Mouse (Mus musculus) layer of hippocampus, adult 8-10 months (tissue): Measurements from ENCODE around the gene Zdhhc25. TPM values are rescaled to one million over a fixed set of nuclear protein-coding genes. Genes with fewer than 3 reads are reported as not detected.

Source experiments
- DNase-seq, 2 experiments: peaks; one replicate each; pipeline ENCODE4 v3.0.0; 2022; ENCODE audit warnings: low spot score in 2 of 2
- total RNA-seq, 4 experiments: library from RNA; stranded (reverse); gene quantifications; 2 replicates each; pipeline ENCODE4 v1.2.4; 2022

Zdhhc25 gene
- total RNA-seq, result not detected

- DNase-seq, result no peak
Observed at GRCm38 (mm10) chr15:88600002-88600401, at the start of gene Zdhhc25. Gene Zdhhc25 (plus strand): TSS chr15:88600302.

GRCm38 (mm10) chr15:88552852-88553251, 47.2 kb upstream of the Zdhhc25 start:
- no peak for DNase-seq

- DNase-seq, result peak in 1 of 2 experiments; percentile 40
Observed at GRCm38 (mm10) chr15:88555476-88555875, 44.6 kb upstream of the Zdhhc25 start.

- no peak for DNase-seq
Observed at GRCm38 (mm10) chr15:88560637-88561036, 39.5 kb upstream of the Zdhhc25 start.

- DNase-seq, result no peak
Observed at GRCm38 (mm10) chr15:88561058-88561730, 38.9 kb upstream of the Zdhhc25 start.

GRCm38 (mm10) chr15:88565307-88565706, 34.8 kb upstream of the Zdhhc25 start:
- DNase-seq, result no peak

GRCm38 (mm10) chr15:88565806-88566205, 34.3 kb upstream of the Zdhhc25 start:
- no peak for DNase-seq

- DNase-seq, result peak in 1 of 2 experiments; percentile 17
Observed at GRCm38 (mm10) chr15:88570697-88571096, 29.4 kb upstream of the Zdhhc25 start.

GRCm38 (mm10) chr15:88579461-88579860, 20.6 kb upstream of the Zdhhc25 start:
- DNase-seq, result no peak

- no peak for DNase-seq
Observed at GRCm38 (mm10) chr15:88602496-88602895, 2.4 kb downstream of the Zdhhc25 start.

GRCm38 (mm10) chr15:88603091-88603732, 3.1 kb downstream of the Zdhhc25 start:
- DNase-seq, result no peak

GRCm38 (mm10) chr15:88603733-88604119, 3.6 kb downstream of the Zdhhc25 start:
- no peak for DNase-seq

- no peak for DNase-seq
Observed at GRCm38 (mm10) chr15:88604669-88605414, 4.7 kb downstream of the Zdhhc25 start.

GRCm38 (mm10) chr15:88605415-88605785, 5.3 kb downstream of the Zdhhc25 start:
- no peak for DNase-seq

GRCm38 (mm10) chr15:88617125-88617524, 17.0 kb downstream of the Zdhhc25 start:
- DNase-seq, result no peak

GRCm38 (mm10) chr15:88618008-88618773, 18.1 kb downstream of the Zdhhc25 start:
- DNase-seq, result peak; percentile 9 to 24

- DNase-seq, result no peak
Observed at GRCm38 (mm10) chr15:88620017-88620416, 19.9 kb downstream of the Zdhhc25 start.

- no peak for DNase-seq
Observed at GRCm38 (mm10) chr15:88623891-88624290, 23.8 kb downstream of the Zdhhc25 start.

GRCm38 (mm10) chr15:88624874-88625277, 24.8 kb downstream of the Zdhhc25 start:
- DNase-seq, result no peak

- no peak for DNase-seq
Observed at GRCm38 (mm10) chr15:88625303-88626066, 25.4 kb downstream of the Zdhhc25 start.
